Mouse (Mus musculus) liver, embryonic 11.5 days (tissue): ENCODE data around the gene Mettl7a2. TPM values are rescaled to one million over a fixed set of nuclear protein-coding genes. Genes with fewer than 3 reads are reported as not detected.
"Not testable (repeated sequence)": the region's sequence is repeated elsewhere in the genome, so short reads cannot be mapped to it uniquely, and the experiment has no call there.

Experiments
- ATAC-seq: fragments of 200-750 bp; cut with Nextera tagmentation; replicated peaks from 2 replicates; pipeline ENCODE4 v1.8.0; 2017; ENCODE audit warnings: moderate number of reproducible peaks, mild to moderate bottlenecking, moderate TSS enrichment, moderate library complexity; ENCODE audit not compliant: low FRiP score
- DNase-seq: peaks from one replicate; pipeline ENCODE4 v3.0.0-alpha.2; 2017; ENCODE audit warnings: low spot score
- H3K27ac ChIP-seq: fragments of 300-500 bp; sonication (generic); 2 replicates; pipeline ENCODE4 v1.5.1; 2014; ENCODE audit warnings: mild to moderate bottlenecking, low read depth, low read length, control low read depth
- H3K27me3 ChIP-seq: fragments of 300-500 bp; sonication (generic); replicated peaks from 2 replicates; pipeline ENCODE4 v1.6.1; 2014; ENCODE audit warnings: low read length, mixed read lengths; ENCODE audit not compliant: control insufficient read depth, insufficient read depth
- H3K36me3 ChIP-seq: fragments of 300-500 bp; sonication (generic); 2 replicates; pipeline ENCODE4 v1.6.1; 2014; ENCODE audit warnings: mild to moderate bottlenecking, low read length, moderate library complexity, mixed read lengths; ENCODE audit not compliant: control insufficient read depth, insufficient read depth
- H3K4me1 ChIP-seq: fragments of 300-500 bp; sonication (generic); replicated peaks from 2 replicates; pipeline ENCODE4 v1.6.1; 2014; ENCODE audit warnings: low read length, mixed read lengths; ENCODE audit not compliant: control insufficient read depth, insufficient read depth
- H3K4me2 ChIP-seq: fragments of 300-500 bp; sonication (generic); 2 replicates; pipeline ENCODE4 v1.6.1; 2014; ENCODE audit warnings: mild to moderate bottlenecking, control low read depth, moderate library complexity
- H3K4me3 ChIP-seq: fragments of 300-500 bp; sonication (generic); 2 replicates; pipeline ENCODE4 v1.5.1; 2014; ENCODE audit warnings: low read depth, low read length, control low read depth
- H3K9ac ChIP-seq: fragments of 300-500 bp; sonication (generic); 2 replicates; pipeline ENCODE4 v1.6.1; 2014; ENCODE audit warnings: low read depth, low read length, control low read depth
- H3K9me3 ChIP-seq: fragments of 300-500 bp; sonication (generic); 2 replicates; pipeline ENCODE4 v1.6.1; 2016; ENCODE audit warnings: low read length, inconsistent platforms, mixed read lengths; ENCODE audit not compliant: control insufficient read depth
- WGBS: fragments of 180-500 bp; shearing (Covaris S2); extraction: QIAGEN DNeasy Blood & Tissue Kit; methylation state at CpG from one replicate; pipeline ENCODE4 v1.1.7; 2014; 5-methylcytosine and 5-hydroxymethylcytosine counted together
- polyA plus RNA-seq: library from polyadenylated mRNA; unstranded; fragments of >200 nt; fragmentation: Nextera tagmentation; extraction: Ambion mirVana; gene quantifications from 2 replicates; pipeline ENCODE4 v1.2.1, GENCODE M21; 2014

The Mettl7a2 gene
- polyA plus RNA-seq, 1 experiment from 2014 or later = not detected

DNA sequence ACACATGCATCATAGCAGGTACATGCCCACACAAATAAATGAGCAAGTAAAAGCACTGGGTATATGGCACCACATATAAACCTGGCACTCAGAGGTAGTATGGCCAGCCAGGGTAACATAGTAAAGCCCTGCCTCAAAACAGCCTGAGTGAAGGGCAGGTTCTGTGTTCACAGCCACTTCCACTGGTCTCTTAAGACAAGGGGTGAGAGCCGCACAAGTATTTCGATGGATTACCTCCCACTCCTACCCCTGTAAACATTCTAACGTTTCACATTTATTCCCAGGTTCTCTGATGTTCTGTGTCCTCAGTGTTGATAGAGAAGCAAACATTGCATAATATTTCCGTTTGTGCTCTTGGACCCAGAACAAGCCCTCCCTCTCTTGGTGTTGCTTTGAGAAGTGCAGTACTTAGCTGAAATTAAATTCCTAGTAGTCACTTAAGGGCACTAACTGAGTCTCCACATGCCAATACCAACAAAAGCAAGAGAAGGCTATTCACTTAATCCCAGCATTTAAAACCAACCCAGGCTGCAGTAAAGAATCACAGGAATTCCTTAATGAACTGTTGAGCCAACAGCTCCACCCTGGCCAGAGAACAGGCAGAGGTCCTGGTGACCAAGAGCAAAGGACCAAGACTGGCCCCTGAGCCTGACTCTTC, 34.9 kb upstream of the Mettl7a2 start:
- H3K27me3 ChIP-seq, H3K9me3 ChIP-seq, H3K36me3 ChIP-seq, DNase-seq, ATAC-seq, H3K27ac ChIP-seq, H3K4me1 ChIP-seq, H3K4me3 ChIP-seq, H3K4me2 ChIP-seq, H3K9ac ChIP-seq: not testable (repeated sequence)
- WGBS = 63% methylated on average over 4 of the region's 4 CpGs

DNA sequence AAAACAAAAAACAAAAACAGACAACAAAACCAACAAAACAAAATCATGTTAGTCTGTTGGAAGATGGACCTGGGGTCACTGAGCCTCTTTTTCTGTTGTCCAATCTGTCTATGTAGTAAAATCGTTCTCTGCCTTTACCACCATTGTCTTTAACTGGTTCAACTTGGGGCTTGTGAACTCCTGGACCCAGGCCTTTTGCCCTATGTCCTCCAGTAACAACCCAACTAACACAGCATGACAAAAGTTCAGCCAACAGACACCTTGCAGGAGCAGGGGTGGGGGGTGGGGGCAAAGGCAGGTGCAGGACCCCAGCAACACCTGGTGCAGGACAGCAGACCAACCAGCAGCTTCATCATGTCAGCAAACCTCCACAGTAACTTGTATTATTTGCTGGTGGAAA, 33.1 kb upstream of the Mettl7a2 start:
- Histone ChIP-seq H3K4me1 (0 out of 2 replicates have a peak, but pooled peaks cover 3% of the 10 kb centered on the region), H3K9me3 (no peaks in the 10 kb centered on the region), H3K4me2 (no peak overlapping the region), H3K27me3 (no peaks in the 10 kb centered on the region), H3K9ac (no peak overlapping the region), H3K4me3 (no peak overlapping the region), H3K27ac (no peak overlapping the region), H3K36me3 (no peaks in the 10 kb centered on the region)
- ATAC-seq (no peak), DNase-seq (no peak)
- 83% methylated on average over 1 of the region's 1 CpGs for WGBS

DNA sequence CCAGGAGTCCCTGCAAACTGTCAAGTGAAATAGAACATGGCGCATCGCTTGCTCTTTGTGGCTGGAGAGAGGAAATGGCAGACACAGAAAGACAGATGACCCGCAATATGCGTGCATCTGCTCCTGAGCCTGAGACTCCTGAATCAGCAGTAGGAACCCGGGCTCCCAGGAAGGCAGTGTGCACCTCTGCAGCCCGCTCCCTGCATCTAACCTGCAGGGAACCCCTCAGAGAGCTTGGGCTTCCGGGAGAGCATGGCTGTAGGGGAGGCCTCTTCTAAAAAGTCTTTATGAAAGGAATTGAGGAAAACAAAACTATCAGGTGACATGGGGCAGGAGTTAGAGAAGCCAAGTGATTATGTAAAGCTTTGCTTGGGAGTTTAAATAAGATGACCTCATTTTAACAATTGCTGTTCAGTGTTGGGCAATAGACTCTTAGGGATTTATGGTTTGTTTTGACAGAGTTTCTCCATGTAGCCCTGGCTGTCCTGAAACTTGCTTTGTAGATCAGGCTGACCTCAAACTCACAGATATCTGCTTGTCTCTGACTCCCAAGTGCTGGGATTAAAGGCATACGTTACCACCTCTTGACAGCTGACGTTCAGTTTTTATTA, 32.6 kb upstream of the Mettl7a2 start:
- H3K27ac ChIP-seq = no peak overlapping the region
- no peak for DNase-seq
- WGBS = 63% methylated on average over 9 of the region's 9 CpGs

DNA sequence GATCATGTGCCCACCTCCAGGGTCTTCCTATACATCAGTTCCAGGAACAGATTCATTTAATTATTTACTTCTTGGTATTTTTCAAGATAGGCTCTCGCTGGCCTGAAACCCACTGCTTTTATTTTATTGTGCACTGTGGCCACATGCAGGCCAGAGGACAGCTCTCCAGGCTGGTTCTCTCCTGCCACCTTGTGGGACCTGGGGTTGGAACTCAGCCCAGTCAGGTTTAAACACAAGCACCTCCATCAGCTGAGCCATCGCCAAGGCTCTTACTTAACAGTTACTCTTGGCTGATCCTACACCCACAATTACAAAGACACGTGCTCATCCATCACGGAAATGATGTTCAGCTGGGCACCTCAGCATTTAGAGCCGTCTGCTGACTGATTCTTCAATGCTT, 31.9 kb upstream of the Mettl7a2 start:
- H3K9ac ChIP-seq = no peak overlapping the region
- H3K4me3 ChIP-seq = no peak overlapping the region
- DNase-seq = no peak
- no peak for ATAC-seq
- H3K9me3 ChIP-seq = no peaks in the 10 kb centered on the region
- no peak overlapping the region for H3K27ac ChIP-seq
- H3K36me3 ChIP-seq = no peaks in the 10 kb centered on the region
- H3K4me1 ChIP-seq = 0 out of 2 replicates have a peak, but pooled peaks cover 3% of the 10 kb centered on the region
- no peak overlapping the region for H3K4me2 ChIP-seq
- 55% methylated on average over 5 of the region's 5 CpGs for WGBS
- H3K27me3 ChIP-seq = no peaks in the 10 kb centered on the region

More for the DNA sequence above, 32.6 kb upstream of the Mettl7a2 start:
- no peak overlapping the region for H3K4me3 ChIP-seq
- no peaks in the 10 kb centered on the region for H3K9me3 ChIP-seq
- ATAC-seq = no peak
- H3K4me2 ChIP-seq = no peak overlapping the region
- H3K27me3 ChIP-seq = no peaks in the 10 kb centered on the region
- H3K36me3 ChIP-seq = no peaks in the 10 kb centered on the region
- 0 out of 2 replicates have a peak, but pooled peaks cover 3% of the 10 kb centered on the region for H3K4me1 ChIP-seq
- no peak overlapping the region for H3K9ac ChIP-seq

DNA sequence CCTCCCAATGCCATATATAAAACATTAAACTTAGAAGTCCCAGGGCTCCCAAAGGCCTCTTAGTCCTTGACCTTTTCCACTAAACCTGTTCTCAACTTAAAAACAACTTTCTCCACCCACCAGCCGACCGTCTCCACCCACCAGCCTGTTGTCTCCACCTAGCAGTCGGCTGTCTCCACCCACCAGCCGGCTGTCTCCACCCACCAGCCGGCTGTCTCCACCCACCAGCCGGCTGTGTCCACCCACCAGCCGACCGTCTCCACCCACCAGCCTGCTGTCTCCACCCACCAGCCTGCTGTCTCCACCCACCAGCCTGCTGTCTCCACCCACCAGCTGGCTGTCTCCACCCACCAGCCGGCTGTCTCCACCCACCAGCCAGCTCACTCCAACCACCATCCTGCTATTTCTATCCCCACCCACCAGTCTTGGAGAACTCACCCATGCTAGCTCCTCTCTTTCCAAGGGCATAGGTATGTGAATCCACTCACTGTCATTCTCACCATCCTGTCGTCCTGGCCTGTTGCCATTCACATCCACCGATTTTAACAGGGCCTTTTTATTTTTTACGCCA, 28.9 kb upstream of the Mettl7a2 start:
- Histone ChIP-seq H3K9ac (no peak overlapping the region), H3K4me1 (0 out of 2 replicates have a peak, but pooled peaks cover 3% of the 10 kb centered on the region), H3K9me3 (no peaks in the 10 kb centered on the region), H3K4me2 (no peak overlapping the region), H3K27me3 (no peaks in the 10 kb centered on the region), H3K27ac (no peak overlapping the region), H3K4me3 (no peak overlapping the region), H3K36me3 (no peaks in the 10 kb centered on the region)
- DNase-seq = no peak
- 55% methylated on average over 12 of the region's 12 CpGs for WGBS
- ATAC-seq = no peak

DNA sequence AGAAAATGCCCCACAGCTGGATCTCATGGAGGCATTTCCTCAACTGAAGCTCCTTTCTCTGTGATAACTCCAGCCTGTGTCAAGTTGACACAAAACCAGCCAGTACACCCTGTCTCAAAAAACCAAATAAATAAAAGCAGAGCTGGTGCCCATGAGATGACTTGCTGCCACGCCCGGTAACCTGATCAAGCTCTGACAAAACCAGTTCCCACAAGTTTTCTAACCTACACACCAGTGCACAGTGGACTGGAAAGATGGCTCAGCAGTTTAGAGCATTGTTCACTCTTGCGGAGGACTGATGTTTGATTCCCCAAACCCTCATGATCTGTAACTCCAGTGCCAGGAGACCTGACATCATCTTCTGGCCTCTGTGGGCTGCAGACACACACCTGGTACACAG, 27.8 kb upstream of the Mettl7a2 start:
- no peaks in the 10 kb centered on the region for H3K36me3 ChIP-seq
- no peaks in the 10 kb centered on the region for H3K9me3 ChIP-seq
- no peak overlapping the region for H3K4me2 ChIP-seq
- H3K9ac ChIP-seq = no peak overlapping the region
- 0 out of 2 replicates have a peak, but pooled peaks cover under 1% of the 10 kb centered on the region for H3K4me1 ChIP-seq
- H3K27me3 ChIP-seq = no peaks in the 10 kb centered on the region
- 76% methylated on average over 3 of the region's 3 CpGs for WGBS
- ATAC-seq = no peak
- H3K4me3 ChIP-seq = no peak overlapping the region
- no peak overlapping the region for H3K27ac ChIP-seq
- no peak for DNase-seq

DNA sequence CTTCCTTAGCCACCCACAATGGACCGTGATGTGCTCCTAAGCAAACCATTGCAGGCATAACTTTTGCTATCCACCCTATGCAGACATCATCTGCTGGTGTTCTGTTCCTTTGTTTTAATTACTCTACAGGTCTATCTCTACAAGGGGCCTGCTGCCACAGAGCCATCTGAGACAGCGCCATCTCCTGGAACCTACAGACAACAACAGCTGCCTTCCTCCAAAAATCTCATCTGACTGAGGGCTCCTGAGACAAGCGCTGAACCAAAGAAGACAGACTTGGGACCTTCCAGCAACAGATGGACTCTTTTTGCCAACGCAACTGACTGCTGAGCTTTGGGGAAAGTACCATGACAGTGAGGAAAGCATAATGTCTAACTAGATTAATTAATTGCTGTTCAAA, 24.9 kb upstream of the Mettl7a2 start:
- H3K27me3 ChIP-seq, ATAC-seq, H3K4me2 ChIP-seq, H3K4me1 ChIP-seq, H3K4me3 ChIP-seq, H3K9me3 ChIP-seq, H3K9ac ChIP-seq, H3K36me3 ChIP-seq, DNase-seq, H3K27ac ChIP-seq: not testable (repeated sequence)
- 62% methylated on average over 3 of the region's 4 CpGs for WGBS

DNA sequence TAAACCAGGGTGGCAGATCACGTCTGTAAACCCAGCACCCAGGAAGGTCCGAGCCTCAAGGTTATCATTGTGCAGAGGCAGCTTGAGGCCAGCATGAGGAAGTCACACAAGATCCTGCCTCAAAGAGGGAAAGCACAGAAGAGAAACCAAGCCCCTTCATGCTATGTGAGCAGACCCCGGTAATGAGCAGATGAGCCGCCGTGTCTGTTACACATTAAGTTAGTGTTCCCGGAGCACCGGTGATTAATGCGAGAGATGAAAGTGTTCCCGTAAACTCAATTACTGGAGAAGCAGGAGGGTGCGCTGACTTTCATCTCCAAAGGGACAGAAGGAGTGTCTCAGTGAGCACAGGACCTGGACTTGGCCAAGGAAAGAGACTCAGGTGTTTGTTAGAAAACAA, 23.7 kb upstream of the Mettl7a2 start:
- H3K27ac ChIP-seq, H3K4me2 ChIP-seq, H3K36me3 ChIP-seq, H3K9me3 ChIP-seq, H3K4me1 ChIP-seq, ATAC-seq, H3K27me3 ChIP-seq, H3K4me3 ChIP-seq, H3K9ac ChIP-seq, DNase-seq: not testable (repeated sequence)
- WGBS = 77% methylated on average over 10 of the region's 10 CpGs

DNA sequence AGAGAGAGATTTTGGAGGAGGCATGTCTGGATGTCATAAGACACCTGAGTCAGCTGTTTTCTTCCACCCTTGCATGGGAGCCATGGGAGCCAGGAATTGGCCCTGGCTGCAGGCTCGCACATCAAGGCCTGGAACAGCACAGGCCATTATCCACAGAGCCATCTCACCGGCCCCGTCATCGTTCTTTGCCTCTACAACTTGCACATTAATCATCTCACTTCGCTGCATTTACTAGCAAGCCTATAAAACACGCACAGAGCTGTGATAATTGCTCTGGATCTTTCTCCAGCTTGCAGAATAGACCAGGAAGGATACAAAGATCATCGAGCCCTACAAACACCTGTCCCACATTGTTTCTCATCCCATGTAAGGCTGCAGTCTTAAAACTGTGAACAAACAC, 22.3 kb upstream of the Mettl7a2 start:
- no peaks in the 10 kb centered on the region for H3K4me1 ChIP-seq
- H3K9ac ChIP-seq = no peak overlapping the region
- no peak for DNase-seq
- H3K4me2 ChIP-seq = no peak overlapping the region
- H3K27me3 ChIP-seq = no peaks in the 10 kb centered on the region
- no peak overlapping the region for H3K27ac ChIP-seq
- no peaks in the 10 kb centered on the region for H3K36me3 ChIP-seq
- WGBS = 78% methylated on average over 7 of the region's 7 CpGs
- no peak for ATAC-seq
- H3K4me3 ChIP-seq = no peak overlapping the region
- H3K9me3 ChIP-seq = no peaks in the 10 kb centered on the region
